Mouse (Mus musculus) gastrocnemius, adult 8-10 months (tissue): Measurements from ENCODE around the gene Hist1h2ad. TPM values are rescaled to one million over a fixed set of nuclear protein-coding genes. Genes with fewer than 3 reads are reported as not detected.
"Not testable (repeated sequence)": the region's sequence is repeated elsewhere in the genome, so short reads cannot be mapped to it uniquely, and the experiment has no call there.

Source experiments
- DNase-seq, 2 experiments: peaks; one replicate each; pipeline ENCODE4 v3.0.0; 2022; ENCODE audit warnings: low spot score in 2 of 2
- total RNA-seq, 4 experiments: library from RNA; stranded (reverse); gene quantifications; 2 replicates each; pipeline ENCODE4 v1.2.4; 2022

Gene Hist1h2ad
- total RNA-seq, 4 experiments from 2014 or later, result 2.2 TPM; not detected in 3

DNA sequence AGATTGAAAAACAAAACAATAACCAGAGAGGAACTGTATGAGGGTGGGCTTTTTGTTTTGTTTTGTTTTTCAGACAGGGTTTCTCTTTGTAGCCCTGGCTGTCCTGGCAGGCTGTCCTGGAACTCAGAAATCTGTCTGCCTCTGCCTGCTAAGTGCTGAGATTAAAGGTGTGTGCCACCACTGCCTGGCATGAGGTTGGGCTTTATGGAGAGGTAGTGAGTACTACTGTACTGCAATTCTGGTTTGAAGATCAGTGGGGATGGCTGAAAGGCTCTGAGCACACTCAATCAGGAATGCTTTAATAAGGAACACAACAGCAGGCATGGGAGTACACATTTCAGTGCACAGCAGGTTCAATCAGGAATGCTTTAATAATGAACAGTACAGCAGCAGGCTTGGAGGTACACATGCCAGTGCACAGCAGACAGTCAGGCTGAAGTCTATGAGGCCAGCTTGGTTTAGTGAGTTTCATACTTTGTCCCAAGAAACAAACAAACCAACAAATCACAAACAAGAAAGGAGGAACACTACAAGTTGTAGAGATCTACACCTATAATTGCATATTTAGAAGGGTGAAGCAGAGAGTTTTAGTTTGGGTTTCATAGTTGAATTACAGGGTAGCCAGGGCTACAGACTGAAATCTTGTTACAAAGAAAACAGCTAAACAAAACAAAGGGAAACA is 9.3 kb downstream of the Hist1h2ad start:
- DNase-seq, result no peak

- no peak for DNase-seq
Observed at GRCm38 (mm10) chr13:23584331-23584730, 10.2 kb downstream of the Hist1h2ad start.

- DNase-seq, result peak; percentile 41 to 59
Observed at GRCm38 (mm10) chr13:23585029-23585441, 10.9 kb downstream of the Hist1h2ad start.

DNA sequence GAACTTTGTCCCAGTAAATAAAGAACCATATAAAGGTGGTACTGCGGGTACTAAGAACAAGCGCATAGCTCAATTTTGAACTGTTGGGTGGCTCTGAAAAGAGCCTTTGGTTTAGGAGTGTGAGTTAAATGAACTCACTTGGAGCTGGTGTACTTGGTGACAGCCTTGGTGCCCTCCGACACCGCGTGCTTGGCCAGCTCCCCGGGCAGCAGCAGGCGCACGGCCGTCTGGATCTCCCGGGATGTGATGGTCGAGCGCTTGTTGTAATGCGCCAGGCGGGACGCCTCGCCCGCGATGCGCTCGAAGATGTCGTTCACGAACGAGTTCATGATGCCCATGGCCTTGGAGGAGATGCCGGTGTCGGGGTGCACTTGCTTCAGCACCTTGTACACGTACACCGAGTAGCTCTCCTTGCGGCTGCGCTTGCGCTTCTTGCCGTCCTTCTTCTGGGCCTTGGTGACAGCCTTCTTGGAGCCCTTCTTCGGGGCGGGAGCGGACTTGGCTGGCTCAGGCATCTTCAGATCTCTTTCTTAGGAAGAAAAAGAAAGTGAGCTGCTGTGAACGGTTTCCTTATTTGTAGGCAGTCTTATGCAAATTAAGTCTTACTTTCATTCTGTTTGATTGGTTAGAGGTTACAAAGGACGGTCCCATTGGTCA is 11.4 kb downstream of the Hist1h2ad start:
- DNase-seq, result peak; percentile 43 to 62

- no peak for DNase-seq
Observed at GRCm38 (mm10) chr13:23586099-23586939, 12.1 kb downstream of the Hist1h2ad start.

DNA sequence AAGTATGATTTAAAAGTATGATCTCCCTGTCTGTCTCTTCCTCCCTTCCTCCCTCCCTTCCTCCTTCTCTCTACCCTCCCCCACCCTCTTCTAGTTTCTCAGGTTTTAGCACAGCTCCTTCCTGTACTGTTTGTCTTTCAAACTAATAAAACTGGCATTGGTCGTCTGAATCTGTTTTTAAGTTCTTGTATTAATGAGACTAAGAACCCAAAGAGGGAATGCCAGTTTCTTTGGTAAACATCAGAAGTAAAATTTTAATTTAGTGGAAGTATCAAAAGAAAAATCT is 12.7 kb downstream of the Hist1h2ad start:
- DNase-seq, result no peak

DNA sequence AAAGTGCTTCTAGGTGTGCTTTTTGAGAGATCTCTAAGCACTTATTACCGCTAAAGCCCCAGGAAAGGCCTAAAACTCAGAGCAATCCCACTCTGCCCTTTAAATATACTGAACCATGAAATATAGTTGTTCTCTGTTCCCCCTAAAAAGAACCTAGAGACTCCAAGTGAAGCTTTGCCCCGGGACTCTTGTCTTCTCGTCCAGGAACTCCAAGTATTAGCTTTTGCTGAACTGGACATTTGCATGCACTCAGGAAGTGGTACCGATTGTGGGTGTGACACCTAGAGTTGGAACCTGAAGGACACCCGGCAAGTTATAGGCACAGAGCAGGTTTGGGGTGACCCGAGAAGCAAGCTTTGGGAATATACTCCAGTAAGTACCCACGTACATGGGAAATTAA is 17.0 kb downstream of the Hist1h2ad start:
- DNase-seq, result no peak

DNA sequence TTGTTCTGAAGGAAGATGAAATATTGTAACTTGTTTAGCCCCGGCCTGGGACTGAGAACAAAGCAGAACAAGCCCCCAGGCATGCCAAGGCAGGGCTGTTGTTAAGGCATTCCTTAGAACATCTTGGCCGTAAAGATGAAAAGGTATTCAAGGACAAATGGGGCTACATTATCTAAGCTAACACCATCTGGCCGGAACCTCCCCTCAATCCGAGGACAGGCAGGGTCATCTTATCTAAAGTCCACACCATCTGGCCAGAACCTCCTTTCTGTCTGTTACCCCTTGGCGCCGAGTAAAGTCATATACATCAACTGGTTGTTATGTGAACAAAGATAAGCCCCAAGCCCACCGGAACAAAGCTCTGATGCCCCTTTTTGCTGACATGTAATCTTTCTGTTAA is 17.7 kb downstream of the Hist1h2ad start:
- DNase-seq, result not testable (repeated sequence)

GRCm38 (mm10) chr13:23592614-23593013 is 18.4 kb downstream of the Hist1h2ad start:
- DNase-seq, result no peak

- no peak for DNase-seq
Observed at GRCm38 (mm10) chr13:23593051-23593770, 19.0 kb downstream of the Hist1h2ad start.

- DNase-seq, result no peak
Observed at GRCm38 (mm10) chr13:23595185-23595584, 21.0 kb downstream of the Hist1h2ad start.

DNA sequence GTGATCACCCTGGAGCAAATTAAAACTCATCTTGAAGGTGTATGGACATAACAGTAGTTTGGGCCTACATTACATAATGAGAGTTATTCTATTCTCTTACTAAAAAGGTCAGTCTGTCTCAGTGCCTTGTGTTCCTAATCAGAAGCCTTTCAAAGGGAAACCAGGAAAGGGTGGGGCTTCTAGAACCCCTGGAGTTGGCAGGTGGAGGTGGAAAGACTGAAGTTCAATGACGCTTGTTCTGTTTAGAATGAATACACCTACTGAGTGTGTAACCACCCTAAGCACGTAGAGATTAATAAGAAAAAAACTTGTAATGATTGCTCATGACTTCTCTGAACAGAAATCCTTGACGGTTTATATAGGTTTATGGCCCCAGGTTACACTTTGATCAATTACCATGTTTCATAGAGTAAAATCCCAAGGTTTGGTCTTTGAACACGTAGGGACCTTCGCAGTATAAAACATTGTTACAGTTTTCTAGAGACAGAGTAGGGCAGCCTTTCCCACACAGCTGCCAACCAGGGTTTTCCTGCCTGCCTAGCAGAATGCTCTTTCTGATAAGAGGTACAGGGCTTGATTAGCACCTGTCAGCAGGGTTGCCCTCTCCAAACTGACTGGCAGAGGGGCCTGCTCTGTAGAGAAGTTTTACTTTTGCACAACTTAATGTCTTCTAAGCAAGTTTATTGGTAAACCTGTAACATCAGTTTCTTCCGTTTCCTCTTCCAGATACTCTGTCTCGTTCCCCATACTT is 21.6 kb downstream of the Hist1h2ad start:
- no peak for DNase-seq

- DNase-seq, result peak in 1 of 2 experiments; percentile 12
Observed at GRCm38 (mm10) chr13:23597957-23598356, 23.8 kb downstream of the Hist1h2ad start.

DNA sequence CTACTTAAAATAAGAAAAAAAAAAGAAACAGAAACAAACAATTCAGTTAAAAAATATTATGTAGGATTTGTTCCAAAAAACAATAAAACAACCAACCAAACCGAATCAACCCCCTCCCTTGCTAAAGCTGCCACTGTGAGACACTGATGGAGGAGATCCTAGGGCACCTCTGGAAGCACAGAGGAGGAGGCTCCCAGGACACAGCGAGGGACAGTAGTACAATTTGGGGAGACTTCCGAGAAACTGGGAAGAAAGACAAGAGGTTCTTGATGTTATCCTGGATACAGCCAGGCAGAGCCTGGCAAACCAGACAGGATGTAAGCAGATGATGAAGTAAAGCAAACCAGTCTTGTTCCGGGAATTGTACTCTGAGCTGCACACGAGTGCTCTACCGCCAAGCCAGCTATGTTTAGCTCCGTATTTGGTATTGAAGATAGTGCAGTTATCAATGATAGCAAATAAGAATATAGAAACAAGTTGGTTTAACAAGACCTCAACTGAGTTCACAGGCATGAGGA is 29.1 kb downstream of the Hist1h2ad start:
- DNase-seq, result no peak

- DNase-seq, result no peak
Observed at GRCm38 (mm10) chr13:23604452-23604851, 30.3 kb downstream of the Hist1h2ad start.

GRCm38 (mm10) chr13:23605052-23605451 is 30.9 kb downstream of the Hist1h2ad start:
- no peak for DNase-seq

GRCm38 (mm10) chr13:23609209-23609608 is 35.0 kb downstream of the Hist1h2ad start:
- DNase-seq, result no peak

DNA sequence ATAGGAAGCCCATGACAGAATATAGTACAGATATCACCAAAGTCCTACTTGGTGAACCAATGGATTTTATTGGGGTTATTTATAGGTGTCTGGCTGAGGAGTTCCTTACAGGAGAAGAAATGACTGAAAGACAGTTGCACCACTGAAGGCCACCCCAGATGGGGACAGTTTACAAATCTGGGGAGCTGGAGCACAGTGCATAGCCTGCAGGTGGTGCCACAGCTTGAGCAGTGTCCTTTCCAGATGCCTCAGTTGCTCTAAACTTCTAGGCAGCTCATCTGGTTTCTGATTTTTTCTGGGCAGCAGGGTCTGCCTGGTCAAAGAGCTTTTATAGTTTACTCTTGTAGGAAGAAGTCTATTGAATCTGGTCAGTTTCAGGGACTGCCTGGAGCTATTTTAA is 35.7 kb downstream of the Hist1h2ad start:
- DNase-seq, result no peak

DNA sequence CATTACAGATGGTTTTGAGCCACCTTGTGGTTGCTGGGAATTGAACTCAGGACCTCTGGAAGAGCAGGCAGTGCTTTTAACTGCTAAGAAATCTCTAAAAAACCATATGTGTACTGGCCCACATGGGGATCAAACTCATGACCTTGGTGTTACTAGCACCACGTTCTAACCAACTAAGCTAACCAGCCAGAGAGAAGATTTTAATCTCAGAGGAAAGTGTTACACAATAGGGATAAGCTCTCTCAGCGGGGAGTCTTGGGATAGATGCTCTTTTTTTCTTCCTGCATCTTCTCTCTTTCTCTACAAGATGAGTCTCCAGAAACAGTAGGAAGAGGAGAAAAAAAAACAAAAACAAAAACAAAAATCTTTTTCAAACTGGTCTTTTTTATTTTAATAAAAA is 36.2 kb downstream of the Hist1h2ad start:
- DNase-seq, result no peak

DNA sequence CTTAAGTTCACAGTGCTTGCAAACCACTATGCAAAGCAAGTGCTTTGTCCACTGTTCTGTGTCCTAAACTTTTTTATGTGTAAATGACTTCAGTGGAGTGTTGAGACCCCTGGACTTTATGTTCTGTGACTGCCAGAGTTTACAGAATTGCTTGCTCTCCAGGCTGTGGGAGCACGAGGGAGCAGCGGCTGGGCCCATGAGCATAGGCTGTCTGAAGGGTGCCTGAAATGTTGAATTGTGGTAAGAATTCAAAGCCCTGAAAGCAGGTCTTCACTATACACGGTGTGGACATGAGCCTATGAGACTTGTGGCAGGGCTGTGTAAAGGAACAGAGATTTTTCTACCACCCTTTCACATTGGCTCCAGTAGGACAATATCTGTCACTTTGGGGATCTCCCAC is 37.5 kb downstream of the Hist1h2ad start:
- no peak for DNase-seq
